8 mouse cellular contexts compared by ENCODE assay signal in the genomic region with DNA sequence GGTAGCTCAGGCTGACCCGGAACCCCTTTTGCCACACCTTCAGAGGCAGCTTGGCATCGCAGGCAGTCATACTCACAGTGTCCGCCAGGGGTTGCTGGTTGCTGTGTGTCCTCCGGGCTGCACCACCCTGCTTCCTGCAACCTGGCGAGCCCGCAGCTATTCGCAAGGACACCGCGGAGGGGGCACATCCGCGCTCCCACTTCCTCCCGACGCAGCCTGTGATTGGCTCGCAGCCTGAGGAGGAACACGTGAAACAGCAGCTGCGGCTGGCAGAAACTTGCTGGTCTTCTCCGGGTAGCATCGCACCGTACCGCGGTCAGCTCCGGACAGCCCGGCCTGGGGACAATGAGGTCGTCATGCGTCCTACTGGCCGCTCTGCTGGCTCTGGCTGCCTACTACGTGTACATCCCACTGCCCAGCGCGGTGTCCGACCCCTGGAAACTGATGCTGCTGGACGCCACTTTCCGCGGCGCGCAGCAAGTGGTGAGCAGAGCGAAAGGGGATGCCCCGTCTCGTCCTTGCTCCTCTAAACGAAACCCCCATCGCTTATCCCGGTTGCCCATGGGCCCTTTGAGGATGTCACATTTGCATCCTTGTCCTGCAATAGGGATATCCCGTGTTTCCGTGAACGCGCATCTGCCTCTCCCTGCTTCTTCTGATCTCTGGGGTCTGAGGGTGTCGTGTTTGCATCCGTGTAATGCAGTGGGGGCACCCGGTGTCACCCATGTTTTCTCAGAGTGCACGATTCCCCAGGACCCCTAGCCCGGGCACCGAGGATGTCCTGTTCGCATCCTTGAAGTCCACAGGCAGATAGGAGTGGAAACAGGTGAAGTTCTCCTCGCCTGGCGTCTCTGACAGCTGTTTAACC. TPM values are rescaled to one million over a fixed set of nuclear protein-coding genes. Genes with fewer than 3 reads are reported as not detected.
DNase-seq lines count a peak whose midpoint lies in the region; ATAC-seq and TF ChIP-seq lines count a peak whose summit lies in the region.

Gene Nceh1 (plus strand): TSS at position 233 of the 868 bp plus-strand sequence.

- no peaks in the 10 kb centered on the region; the same call in 1 of the 2 replicates for H3K4me1 ChIP-seq in hindbrain, embryonic 14.5 days (replicated peaks; ENCODE audit: control insufficient read depth, insufficient read depth, low read length)

- no peaks in the 10 kb centered on the region for H3K27me3 ChIP-seq in Patski
- H3K27me3 ChIP-seq in hindbrain, embryonic 14.5 days (ENCODE audit: control insufficient read depth, insufficient read depth, low read length) = no peaks in the 10 kb centered on the region

- in situ Hi-C loops in Patski (cut with MboI; ENCODE audit: low pct_unique_long_range_greater_than_20kb) = loop anchor here (5.0 kb wide), 1 partner anchor 54 kb away; no protein-coding TSS in a partner anchor

- H3K9me3 ChIP-seq in hindbrain, embryonic 14.5 days (ENCODE audit: control insufficient read depth, low read length) = no peaks in the 10 kb centered on the region

- ATAC-seq in Patski = peak; percentile 98
- peak; percentile 99 for ATAC-seq in hindbrain, embryonic 14.5 days (ENCODE audit: low FRiP score)

- H3K4me3 ChIP-seq in hindbrain, embryonic 14.5 days (replicated peaks; ENCODE audit: low read length) = peak within 1 kb of the TSS; percentile 67

- peak; percentile 95 for DNase-seq in Patski (ENCODE audit: low read depth, low spot score)
- peak; percentile 96 to 97 for DNase-seq in cerebellum, postnatal 14 days
- peak; percentile 92 to 95 for DNase-seq in frontal cortex, postnatal 25 days (ENCODE audit: low spot score in 2 of 2)
- peak; percentile 92 for DNase-seq in hindbrain, embryonic 14.5 days (ENCODE audit: low spot score)
- peak; percentile 91 to 94 for DNase-seq in layer of hippocampus, postnatal 36 days
- DNase-seq in lung, postnatal 36 days = peak; percentile 98
- peak; percentile 97 for DNase-seq in retina, postnatal 1 day
- DNase-seq in urinary bladder, adult 18-20 months (ENCODE audit: low spot score in 2 of 2) = peak; percentile 85

- H3K27ac ChIP-seq in hindbrain, embryonic 14.5 days = no peak within 1 kb of the TSS

- POLR2A ChIA-PET in Patski (lab: Charles Lee) = interaction anchor here (0.5 to 4.3 kb wide), 6 partner anchors 11 to 57 kb away, joined by 3 to 20 read pairs (median 6); no protein-coding TSS in a partner anchor

- peak within 1 kb of the TSS; percentile 60 for H3K9ac ChIP-seq in hindbrain, embryonic 14.5 days

- CTCF ChIA-PET in Patski (lab: Charles Lee) = interaction anchor here (0.6 to 21.2 kb wide), 23 partner anchors 10 to 156 kb away, joined by 3 to 272 read pairs (median 5); partner anchors contain the start of gene Ect2

- peak within 1 kb of the TSS; percentile 88 for H3K4me2 ChIP-seq in hindbrain, embryonic 14.5 days (replicated peaks)

- TF ChIP-seq CTCF in Patski (IDR thresholded peaks at IDR 0.05) = no peak

- under 1% methylated on average over 54 of the region's 54 CpGs for WGBS in hindbrain, embryonic 14.5 days

- H3K36me3 ChIP-seq in hindbrain, embryonic 14.5 days (replicated peaks; ENCODE audit: control insufficient read depth, insufficient read depth) = no peaks in the 10 kb centered on the region

RNA-seq across cellular contexts. Expression of gene Nceh1, which starts in this region (rescaled TPM):
- polyA plus RNA-seq in Patski (2021) = 188 TPM
- polyA plus RNA-seq in hindbrain, embryonic 14.5 days (2014; fragmentation: Nextera tagmentation; extraction: Ambion mirVana) = 11.5 and 15.8 TPM in 2 replicates
- 100 to 1,000 TPM; 105 to 113 TPM for total RNA-seq in layer of hippocampus, postnatal 36 days (2021)

Comparison
In these comparisons a context has a peak if more than half of its experiments do, and no peak if none do; other contexts are left out.
1. RNA of gene Nceh1 (polyA plus RNA-seq): 188 TPM in Patski (single experiment); 11.5 to 15.8 TPM in hindbrain, embryonic 14.5 days; every median in the first group is over 10 times any median in the second.
2. Peak in every context shown above with its lines, with median percentiles within 50 percentile points of each other: DNase-seq.